Mouse (Mus musculus) bone marrow macrophage, adult 2 months (primary cell): ENCODE results near the gene Hist1h1d.

Experiments used
- CTCF ChIP-seq: IDR thresholded peaks from 2 replicates; pipeline ENCODE4 v1.5.1; 2012; ENCODE audit warnings: low read depth, mild to moderate bottlenecking, low read length, moderate library complexity
- POLR2A ChIP-seq: IDR thresholded peaks from 2 replicates; pipeline ENCODE4 v1.6.1; 2012; ENCODE audit warnings: mild to moderate bottlenecking, low read depth, low read length, borderline replicate concordance

- TF ChIP-seq CTCF (no peak), POLR2A (no peak)
Observed at GRCm38 (mm10) chr13:23538249-23538648, 14.8 kb upstream of the Hist1h1d start.
